ENCODE assay signal across 24 mouse cellular contexts in genomic region chr15:10515166-10515565, GRCm38 (mm10). TPM values are rescaled to one million over a fixed set of nuclear protein-coding genes. Genes with fewer than 3 reads are reported as not detected.
"Had no signal": no experiment of that assay in that cellular context is flagged by ENCODE, and none has a peak within 500 bp of the region (broad histone marks: within the 10 kb centered on the region; RNA-seq: fewer than 3 reads in every experiment).

No protein-coding gene starts in this region.

- ATAC-seq: midbrain, embryonic 16.5 days had no signal

- H3K27me3 ChIP-seq: midbrain, embryonic 12.5 days; neural tube, embryonic 13.5 days; neural tube, embryonic 15.5 days; stomach, embryonic 15.5 days had no signal

- DNase-seq: lung, adult 18-20 months; lung, embryonic 14.5 days; lung, postnatal 10 days; lung, postnatal 4 days; midbrain, embryonic 14.5 days; right cerebral cortex, adult 18-20 months; right cerebral cortex, postnatal 14 days; thymus, adult 2 months; thymus, postnatal 25 days; thymus, postnatal 4 days had no signal

RNA-seq across cellular contexts. Expression of gene Ttc23l, which starts 43.3 kb away (rescaled TPM):
- total RNA-seq: megakaryocyte, adult 5-6 weeks; megakaryocyte-erythroid progenitor cell, adult 5-6 weeks had no signal
- polyA plus RNA-seq: liver, embryonic 16.5 days; lung, embryonic 14.5 days; lung, embryonic 16.5 days; midbrain, embryonic 10.5 days; midbrain, embryonic 12.5 days; midbrain, embryonic 14.5 days; myocyte; neural tube, embryonic 11.5 days; neural tube, embryonic 13.5 days; neural tube, embryonic 15.5 days; spleen, adult 2 months; stomach, embryonic 15.5 days; stomach, postnatal 0 days; thymus, adult 2 months had no signal
